Mouse (Mus musculus): ENCODE measurements at regions not wholly inside any gene's neighbourhood (a gene's known extent, or its start where the extent isn't known, plus 50 kb on each side); places are given as distances from the start of the nearest gene placed in this dataset.

DNA sequence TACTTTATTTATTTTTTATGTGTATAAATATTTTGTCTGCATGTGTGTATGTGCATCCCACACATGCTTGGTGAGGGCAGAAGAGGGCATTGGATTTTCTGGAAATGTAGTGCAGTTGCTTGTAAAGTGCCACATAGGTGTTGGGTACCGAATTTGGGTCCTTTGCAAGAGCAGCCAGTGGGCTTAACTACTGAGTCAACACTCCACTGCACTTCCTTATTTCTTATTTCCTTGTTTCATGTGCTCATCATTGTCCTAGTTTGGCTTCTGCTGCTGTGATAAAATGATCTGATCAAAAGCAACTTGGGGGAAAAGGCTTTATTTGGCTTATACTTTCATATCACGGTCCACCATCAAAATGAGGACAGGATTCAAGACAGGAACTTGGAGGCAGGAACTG, 53.0 kb upstream of the Ptger4 start:
- TF ChIP-seq CTCF (conservative IDR thresholded peaks at IDR 0.05 in 1 of 2, IDR thresholded peaks at IDR 0.05 in 1 of 2; ENCODE audit: low read depth in 2 of 2, low read length in 2 of 2), result no peak
- no peak for TF ChIP-seq MAZ (IDR thresholded peaks at IDR 0.05; ENCODE audit: low read depth, low read length)
- no peak for TF ChIP-seq POLR2A (IDR thresholded peaks at IDR 0.05; ENCODE audit: low read depth, low read length)
- TF ChIP-seq RAD21 (IDR thresholded peaks at IDR 0.05; ENCODE audit: low read depth, low read length), result no peak
- TF ChIP-seq SIN3A (IDR thresholded peaks at IDR 0.05; ENCODE audit: low read length), result no peak

All from CH12.LX (cell line).